Mouse (Mus musculus) CH12F3 (cell line): Measurements from ENCODE around the gene Rpl9-ps1.

Experiments used
- in situ Hi-C: fragments of 300-500 bp; cut with MboI; formaldehyde crosslinking; loops from 2 replicates; pipeline ENCODE4 v1.14.3; 2020; ENCODE audit warnings: low sequenced_read_pairs

Rpl9-ps1 gene

DNA sequence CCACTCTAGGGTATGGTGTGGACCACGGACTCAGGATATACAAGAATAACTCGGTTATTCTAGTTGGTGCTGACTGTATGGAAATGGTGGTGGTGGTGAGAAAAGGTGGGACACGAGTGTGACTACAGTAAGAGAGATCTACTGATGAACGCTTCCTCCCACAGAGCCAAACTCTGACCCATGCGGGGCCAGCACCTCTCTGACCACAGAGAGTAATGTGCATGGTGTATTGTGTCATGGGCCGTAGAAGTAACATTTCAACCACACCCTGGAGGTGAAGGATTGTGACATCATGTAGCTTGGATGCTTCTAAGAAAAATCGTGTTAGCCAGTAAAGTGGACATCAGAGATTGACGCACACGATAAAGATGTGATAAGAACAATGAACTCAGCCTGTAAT is 16.6 kb downstream of the Rpl9-ps1 start:
- in situ Hi-C loops = no loop called here

- in situ Hi-C loops = no loop called here
Observed at GRCm38 (mm10) chr11:83623586-83623985, 21.8 kb downstream of the Rpl9-ps1 start.

- in situ Hi-C loops = no loop called here
Observed at GRCm38 (mm10) chr11:83619037-83619436, 26.4 kb downstream of the Rpl9-ps1 start.

DNA sequence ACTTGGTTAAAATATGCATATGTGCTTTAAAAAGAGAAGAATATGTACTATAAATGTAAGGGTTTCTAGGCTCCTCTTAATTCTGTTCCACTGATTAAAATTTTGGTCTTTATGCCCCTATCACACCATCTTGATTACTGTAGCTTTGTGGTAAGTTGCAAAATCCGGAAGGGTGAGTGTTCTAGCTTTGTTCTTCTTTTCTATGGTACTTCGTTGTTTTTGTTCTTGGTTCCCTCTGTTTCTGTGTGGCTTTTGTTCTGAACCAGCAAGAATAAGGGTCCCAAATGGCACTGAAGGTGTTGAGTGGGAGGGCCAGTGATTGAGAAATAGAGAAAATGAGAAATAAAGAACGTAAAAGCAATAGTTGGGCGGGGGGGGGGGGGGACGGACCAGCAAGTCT is 27.2 kb downstream of the Rpl9-ps1 start:
- in situ Hi-C loops = no loop called here

GRCm38 (mm10) chr11:83616586-83616985 is 28.8 kb downstream of the Rpl9-ps1 start:
- in situ Hi-C loops = no loop called here

- in situ Hi-C loops = no loop called here
Observed at GRCm38 (mm10) chr11:83610900-83611299, 34.5 kb downstream of the Rpl9-ps1 start.

- in situ Hi-C loops = no loop called here
Observed at GRCm38 (mm10) chr11:83606396-83606795, 39.0 kb downstream of the Rpl9-ps1 start.

DNA sequence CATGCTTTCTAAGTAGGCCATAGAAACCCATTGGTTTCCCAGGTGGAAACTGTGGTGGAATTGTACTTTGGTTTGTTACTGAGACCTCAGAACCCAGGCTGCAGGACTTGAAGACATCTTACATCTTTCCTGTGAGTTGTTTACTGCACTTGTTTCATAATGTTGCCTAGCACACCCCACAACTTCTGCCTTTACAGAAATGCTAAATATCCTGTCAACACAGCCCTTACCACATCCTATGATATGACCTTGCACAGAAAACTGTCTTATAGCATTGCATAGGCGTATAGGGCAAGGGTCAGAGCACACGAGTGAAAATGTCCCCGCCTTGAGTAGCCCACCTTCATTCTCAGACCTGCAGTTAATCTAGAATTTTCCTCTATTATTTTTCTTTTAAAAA is 39.9 kb downstream of the Rpl9-ps1 start:
- in situ Hi-C loops = no loop called here

DNA sequence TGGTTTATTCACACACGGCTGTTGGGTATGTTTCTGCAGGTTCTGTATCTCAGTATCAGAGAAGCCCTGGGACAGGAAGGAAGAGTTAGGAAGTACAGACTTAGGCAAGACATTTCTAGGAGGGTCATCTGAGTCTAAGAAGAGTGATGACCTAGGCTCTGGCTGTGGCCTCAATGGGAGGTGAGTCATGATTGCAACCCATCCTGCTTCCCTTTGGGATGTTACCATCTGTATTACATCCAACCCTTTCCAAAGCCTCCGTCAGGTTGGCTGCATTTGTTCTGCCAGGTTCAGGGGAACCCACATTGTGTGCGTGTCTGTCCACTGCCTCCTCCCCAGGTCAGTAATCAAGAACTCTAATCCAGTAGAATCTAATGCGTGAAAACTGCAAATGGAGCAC is 40.7 kb downstream of the Rpl9-ps1 start:
- in situ Hi-C loops = no loop called here

- in situ Hi-C loops = no loop called here
Observed at GRCm38 (mm10) chr11:83603399-83603798, 42.0 kb downstream of the Rpl9-ps1 start.

DNA sequence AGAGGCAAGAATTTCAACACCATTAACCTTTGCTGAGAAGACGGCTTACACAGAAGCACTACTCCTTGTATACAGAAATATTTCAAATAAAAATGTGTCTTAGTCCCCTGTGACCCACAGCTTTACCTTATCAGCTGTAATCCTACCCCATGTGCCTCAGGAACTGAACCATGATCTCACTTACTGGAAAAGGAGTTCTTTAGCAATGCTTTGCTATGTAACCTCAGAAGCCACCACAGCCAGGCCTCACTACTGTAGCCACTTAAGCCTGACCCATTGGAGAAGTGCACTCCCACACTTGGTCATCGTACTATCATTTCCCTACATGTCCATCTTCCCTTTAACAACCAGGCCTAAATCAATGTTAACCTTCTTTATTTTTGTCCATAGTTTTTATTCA is 44.8 kb downstream of the Rpl9-ps1 start:
- in situ Hi-C loops = no loop called here

DNA sequence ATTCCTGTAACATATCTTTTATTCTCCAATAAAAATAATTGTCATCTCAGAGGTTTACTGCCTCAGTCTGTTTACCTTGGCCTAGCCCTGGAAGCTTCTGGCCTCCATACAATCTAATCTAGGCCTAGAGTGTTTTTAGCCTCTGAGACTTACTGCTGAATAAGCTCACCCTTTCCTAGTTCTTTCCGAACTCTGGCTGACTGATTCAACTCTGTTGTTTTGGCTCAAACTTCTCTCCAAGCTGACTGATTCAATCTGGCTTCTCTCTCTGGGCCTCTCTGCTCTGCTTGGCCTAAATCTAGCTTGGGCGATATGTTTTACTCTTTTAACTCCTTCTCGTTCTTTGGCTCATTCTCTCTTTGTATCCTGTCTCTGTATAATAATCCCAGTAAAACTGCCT is 46.4 kb downstream of the Rpl9-ps1 start:
- in situ Hi-C loops = no loop called here

DNA sequence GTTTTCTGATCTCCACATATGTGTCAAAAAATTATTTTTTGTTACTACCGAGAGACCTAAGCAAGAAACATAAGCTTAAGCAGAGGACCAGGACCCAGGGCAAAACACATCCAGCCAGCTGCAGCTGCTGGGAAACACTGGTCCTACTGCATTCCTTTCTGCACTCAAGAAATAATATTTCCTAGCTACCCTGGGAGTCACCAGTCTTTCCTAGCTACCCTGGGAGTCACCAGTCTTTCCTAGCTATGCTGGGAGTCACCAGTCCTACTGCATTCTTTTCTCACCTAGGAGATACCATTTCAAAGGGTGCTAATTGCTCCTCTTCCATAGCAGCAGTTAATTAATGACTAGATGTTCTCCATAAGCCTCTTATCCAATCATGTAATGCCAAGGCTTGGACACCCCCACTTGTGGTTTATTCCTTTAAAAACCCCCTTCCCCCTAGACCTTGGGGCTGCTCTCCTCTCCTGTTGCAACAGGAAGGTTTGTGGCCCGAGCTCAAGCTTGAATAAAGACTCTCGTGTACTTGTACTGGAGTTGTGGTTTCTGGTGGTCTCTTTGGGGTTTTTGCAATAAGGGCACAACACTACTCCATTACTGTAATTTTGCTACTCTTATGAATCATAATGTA is 47.1 kb downstream of the Rpl9-ps1 start:
- in situ Hi-C loops = no loop called here

- in situ Hi-C loops = no loop called here
Observed at GRCm38 (mm10) chr11:83597796-83598195, 47.6 kb downstream of the Rpl9-ps1 start.

DNA sequence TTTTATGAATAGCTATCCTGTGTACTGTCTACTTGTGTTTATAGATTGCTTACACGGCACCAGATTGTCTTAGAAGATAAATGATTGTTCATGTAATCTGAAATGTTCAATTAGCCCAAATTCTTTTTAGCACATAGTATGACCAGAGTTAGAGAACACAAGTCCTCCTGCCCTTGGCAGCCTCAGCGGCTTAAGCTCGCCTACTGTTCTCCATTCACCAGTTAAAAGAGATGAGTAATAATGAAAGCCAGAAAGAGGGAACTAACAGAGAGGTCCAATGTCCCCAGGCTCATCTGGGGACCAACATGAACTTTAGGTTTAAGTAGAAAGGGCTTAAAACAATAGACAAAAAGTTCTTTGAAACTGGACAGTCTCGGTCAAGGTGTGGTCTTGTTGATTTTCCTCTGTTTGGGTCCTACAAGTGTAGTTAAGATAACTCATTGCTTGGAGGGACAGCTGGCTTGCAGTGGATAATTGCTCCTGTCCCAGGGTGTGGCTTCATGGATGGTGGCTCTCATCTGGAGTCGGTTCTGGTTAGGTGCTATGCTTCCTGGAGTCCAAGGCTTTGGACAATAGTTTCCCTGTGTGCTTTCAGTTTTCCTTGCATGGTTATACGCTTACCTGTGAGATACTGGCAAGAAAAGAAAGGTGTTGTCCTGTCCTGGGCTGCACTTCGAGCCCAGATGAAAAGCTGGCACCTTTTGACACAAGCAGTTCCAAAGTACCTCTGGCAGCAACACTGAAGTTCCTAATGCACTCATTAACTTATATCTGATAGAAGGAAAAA is 49.6 kb downstream of the Rpl9-ps1 start:
- in situ Hi-C loops = no loop called here
